Mouse (Mus musculus): ENCODE measurements around the gene Hist2h3b. TPM values are rescaled to one million over a fixed set of nuclear protein-coding genes. Genes with fewer than 3 reads are reported as not detected.
A peak's percentile ranks its signal among the peaks of the same experiment; 100 is the strongest.
"Not testable (repeated sequence)": the region's sequence is repeated elsewhere in the genome, so short reads cannot be mapped to it uniquely, and the experiment has no call there.

Hist2h3b gene
- polyA plus RNA-seq, 1 experiment from 2014 or later = 5.3 TPM

GRCm38 (mm10) chr3:96237335-96237903, 31.0 kb upstream of the Hist2h3b start:
- Histone ChIP-seq H3K4me1 (ENCODE audit: control insufficient read depth, insufficient read depth, low read length) (peaks cover 6% of the 10 kb centered on the region; the same call in 1 of the 2 replicates), H3K4me3 (ENCODE audit: low read depth, low read length) (peak overlapping the region; percentile 15; the same call in 1 of the 2 replicates), H3K9me3 (ENCODE audit: control insufficient read depth, low read length) (no peaks in the 10 kb centered on the region), H3K4me2 (ENCODE audit: low read depth, low read length) (peak overlapping the region; percentile 27; the same call in 1 of the 2 replicates), H3K9ac (replicated peaks; ENCODE audit: low read depth, low read length) (no peak overlapping the region), H3K36me3 (ENCODE audit: control insufficient read depth, insufficient read depth, low read length) (no peaks in the 10 kb centered on the region), H3K27ac (ENCODE audit: low read depth, low read length) (no peak overlapping the region), H3K27me3 (ENCODE audit: control insufficient read depth, insufficient read depth, low read length) (no peaks in the 10 kb centered on the region)
- no peak for ATAC-seq (ENCODE audit: low read depth)
- 26% methylated on average over 7 of the region's 7 CpGs for WGBS

- H3K4me3 ChIP-seq (ENCODE audit: low read depth, low read length) = peak overlapping the region; percentile 15; the same call in 1 of the 2 replicates
- H3K4me1 ChIP-seq (ENCODE audit: control insufficient read depth, insufficient read depth, low read length) = peaks cover 6% of the 10 kb centered on the region; the same call in 1 of the 2 replicates
- no peaks in the 10 kb centered on the region for H3K27me3 ChIP-seq (ENCODE audit: control insufficient read depth, insufficient read depth, low read length)
- H3K27ac ChIP-seq (ENCODE audit: low read depth, low read length) = no peak overlapping the region
- no peak for ATAC-seq (ENCODE audit: low read depth)
- no peak overlapping the region for H3K9ac ChIP-seq (replicated peaks; ENCODE audit: low read depth, low read length)
- WGBS = 1% methylated on average over 12 of the region's 12 CpGs
- no peaks in the 10 kb centered on the region for H3K9me3 ChIP-seq (ENCODE audit: control insufficient read depth, low read length)
- peak overlapping the region; percentile 27 for H3K4me2 ChIP-seq (ENCODE audit: low read depth, low read length)
- no peaks in the 10 kb centered on the region for H3K36me3 ChIP-seq (ENCODE audit: control insufficient read depth, insufficient read depth, low read length)
Measured at GRCm38 (mm10) chr3:96237904-96238511, 30.4 kb upstream of the Hist2h3b start.

- H3K4me1 ChIP-seq (ENCODE audit: control insufficient read depth, insufficient read depth, low read length); H3K27me3 ChIP-seq (ENCODE audit: control insufficient read depth, insufficient read depth, low read length); H3K9ac ChIP-seq (replicated peaks; ENCODE audit: low read depth, low read length); H3K9me3 ChIP-seq (ENCODE audit: control insufficient read depth, low read length); H3K27ac ChIP-seq (ENCODE audit: low read depth, low read length); H3K36me3 ChIP-seq (ENCODE audit: control insufficient read depth, insufficient read depth, low read length): not testable (repeated sequence)
- under 1% methylated on average over 10 of the region's 68 CpGs for WGBS
- Histone ChIP-seq H3K4me3 (ENCODE audit: low read depth, low read length) (peak within 1 kb of the TSS; percentile 20; the same call in 1 of the 2 replicates), H3K4me2 (ENCODE audit: low read depth, low read length) (peak within 1 kb of the TSS; percentile 31)
- ATAC-seq (ENCODE audit: low read depth) = peak; percentile 86
Measured at GRCm38 (mm10) chr3:96238954-96239793, 29.3 kb upstream of the Hist2h3b start, which contains the start of gene Hist2h3c2. Gene Hist2h3c2 (minus strand): TSS chr3:96239127.

GRCm38 (mm10) chr3:96239949-96240798, 28.3 kb upstream of the Hist2h3b start, which contains the start of gene Hist2h2aa2:
Gene Hist2h2aa2 (minus strand): TSS chr3:96240276.
- Histone ChIP-seq H3K4me1 (ENCODE audit: control insufficient read depth, insufficient read depth, low read length) (peaks cover 12% of the 10 kb centered on the region), H3K4me2 (ENCODE audit: low read depth, low read length) (peak within 1 kb of the TSS; percentile 40), H3K27ac (ENCODE audit: low read depth, low read length) (peak within 1 kb of the TSS; percentile 70; the same call in 1 of the 2 replicates), H3K9ac (replicated peaks; ENCODE audit: low read depth, low read length) (peak within 1 kb of the TSS; percentile 8), H3K4me3 (ENCODE audit: low read depth, low read length) (peak within 1 kb of the TSS; percentile 28)
- H3K36me3 ChIP-seq (ENCODE audit: control insufficient read depth, insufficient read depth, low read length); H3K9me3 ChIP-seq (ENCODE audit: control insufficient read depth, low read length); H3K27me3 ChIP-seq (ENCODE audit: control insufficient read depth, insufficient read depth, low read length): not testable (repeated sequence)
- peak; percentile 90 for ATAC-seq (ENCODE audit: low read depth)
- 5% methylated on average over 22 of the region's 85 CpGs for WGBS

GRCm38 (mm10) chr3:96240799-96241197, 27.7 kb upstream of the Hist2h3b start:
- 74% methylated on average over 9 of the region's 9 CpGs for WGBS

GRCm38 (mm10) chr3:96243921-96244572, 24.4 kb upstream of the Hist2h3b start:
- no peak for ATAC-seq (ENCODE audit: low read depth)
- Histone ChIP-seq H3K4me1 (ENCODE audit: control insufficient read depth, insufficient read depth, low read length) (peaks cover 12% of the 10 kb centered on the region), H3K9ac (replicated peaks; ENCODE audit: low read depth, low read length) (no peak overlapping the region), H3K36me3 (ENCODE audit: control insufficient read depth, insufficient read depth, low read length) (no peaks in the 10 kb centered on the region), H3K27me3 (ENCODE audit: control insufficient read depth, insufficient read depth, low read length) (no peaks in the 10 kb centered on the region), H3K27ac (ENCODE audit: low read depth, low read length) (peak overlapping the region; percentile 92; the same call in 1 of the 2 replicates), H3K4me2 (ENCODE audit: low read depth, low read length) (peak overlapping the region; percentile 57), H3K4me3 (ENCODE audit: low read depth, low read length) (peak overlapping the region; percentile 42), H3K9me3 (ENCODE audit: control insufficient read depth, low read length) (no peaks in the 10 kb centered on the region)
- WGBS = 89% methylated on average over 7 of the region's 7 CpGs

More at GRCm38 (mm10) chr3:96240799-96241197, 27.7 kb upstream of the Hist2h3b start:
- no peak for ATAC-seq (ENCODE audit: low read depth)
- Histone ChIP-seq H3K4me2 (ENCODE audit: low read depth, low read length) (peak overlapping the region; percentile 40), H3K4me1 (ENCODE audit: control insufficient read depth, insufficient read depth, low read length) (peaks cover 12% of the 10 kb centered on the region), H3K4me3 (ENCODE audit: low read depth, low read length) (peak overlapping the region; percentile 28), H3K9me3 (ENCODE audit: control insufficient read depth, low read length) (no peaks in the 10 kb centered on the region), H3K27me3 (ENCODE audit: control insufficient read depth, insufficient read depth, low read length) (no peaks in the 10 kb centered on the region), H3K9ac (replicated peaks; ENCODE audit: low read depth, low read length) (peak overlapping the region; percentile 8), H3K36me3 (ENCODE audit: control insufficient read depth, insufficient read depth, low read length) (no peaks in the 10 kb centered on the region), H3K27ac (ENCODE audit: low read depth, low read length) (peak overlapping the region; percentile 67; the same call in 1 of the 2 replicates)

- ATAC-seq (ENCODE audit: low read depth) = peak; percentile 92
- Histone ChIP-seq H3K4me1 (ENCODE audit: control insufficient read depth, insufficient read depth, low read length) (peaks cover 12% of the 10 kb centered on the region), H3K4me2 (ENCODE audit: low read depth, low read length) (peak within 1 kb of the TSS; percentile 57), H3K27ac (ENCODE audit: low read depth, low read length) (peak within 1 kb of the TSS; percentile 92), H3K9ac (replicated peaks; ENCODE audit: low read depth, low read length) (peak within 1 kb of the TSS; percentile 62), H3K4me3 (ENCODE audit: low read depth, low read length) (peak within 1 kb of the TSS; percentile 42)
- not testable (repeated sequence) for H3K27me3 ChIP-seq (ENCODE audit: control insufficient read depth, insufficient read depth, low read length); H3K9me3 ChIP-seq (ENCODE audit: control insufficient read depth, low read length); H3K36me3 ChIP-seq (ENCODE audit: control insufficient read depth, insufficient read depth, low read length)
- under 1% methylated on average over 22 of the region's 88 CpGs for WGBS
Measured at GRCm38 (mm10) chr3:96245003-96245886, 23.2 kb upstream of the Hist2h3b start, which contains the start of gene Hist2h2aa1. Gene Hist2h2aa1 (plus strand): TSS chr3:96245497.
